Mouse (Mus musculus) forebrain, embryonic 14.5 days (tissue): ENCODE measurements around the gene Nle1. TPM values are rescaled to one million over a fixed set of nuclear protein-coding genes. Genes with fewer than 3 reads are reported as not detected.

Experiments used
- ATAC-seq: fragments of 200-750 bp; cut with Nextera tagmentation; 2 replicates; pipeline ENCODE4 v1.8.0; 2017; ENCODE audit warnings: mild to moderate bottlenecking, moderate library complexity
- DNase-seq: peaks from one replicate; pipeline ENCODE4 v3.0.0-alpha.2; 2015; ENCODE audit warnings: low spot score
- H3K27ac ChIP-seq: fragments of 300-500 bp; sonication (generic); 2 replicates; pipeline ENCODE4 v1.5.1; 2014; ENCODE audit warnings: low read depth, mild to moderate bottlenecking, control low read depth, low read length, moderate library complexity
- H3K27me3 ChIP-seq: fragments of 300-500 bp; sonication (generic); replicated peaks from 2 replicates; pipeline ENCODE4 v1.6.1; 2014; ENCODE audit warnings: low read length, control low read depth, mixed read lengths; ENCODE audit not compliant: control insufficient read depth, insufficient read depth
- H3K36me3 ChIP-seq: fragments of 300-500 bp; sonication (generic); 2 replicates; pipeline ENCODE4 v1.6.1; 2014; ENCODE audit warnings: low read length, control low read depth; ENCODE audit not compliant: control insufficient read depth, insufficient read depth
- H3K4me1 ChIP-seq: fragments of 300-500 bp; sonication (generic); 2 replicates; pipeline ENCODE4 v1.6.1; 2014; ENCODE audit warnings: antibody characterized with exemption, low read length, control low read depth; ENCODE audit not compliant: control insufficient read depth, insufficient read depth
- H3K4me2 ChIP-seq: fragments of 300-500 bp; sonication (generic); 2 replicates; pipeline ENCODE4 v1.6.1; 2014; ENCODE audit warnings: mild to moderate bottlenecking, control low read depth, low read length
- H3K4me3 ChIP-seq: fragments of 300-500 bp; sonication (generic); 2 replicates; pipeline ENCODE4 v1.5.1; 2014; ENCODE audit warnings: low read depth, low read length, control low read depth
- H3K9ac ChIP-seq: fragments of 300-500 bp; sonication (generic); 2 replicates; pipeline ENCODE4 v1.6.1; 2014; ENCODE audit warnings: mild to moderate bottlenecking, low read length, control low read depth, moderate library complexity
- H3K9me3 ChIP-seq: fragments of 300-500 bp; sonication (generic); replicated peaks from 2 replicates; pipeline ENCODE4 v1.6.1; 2016; ENCODE audit warnings: low read length, control low read depth, mixed read lengths; ENCODE audit not compliant: control insufficient read depth
- WGBS: fragments of 180-500 bp; shearing (Covaris S2); extraction: QIAGEN DNeasy Blood & Tissue Kit; methylation state at CpG from one replicate; pipeline ENCODE4 v1.1.7; 2014; 5-methylcytosine and 5-hydroxymethylcytosine counted together
- polyA plus RNA-seq: library from polyadenylated mRNA; unstranded; fragments of >200 nt; fragmentation: Nextera tagmentation; extraction: Ambion mirVana; gene quantifications from 2 replicates; pipeline ENCODE4 v1.2.1, GENCODE M21; 2014

Nle1 gene
- polyA plus RNA-seq, 1 experiment from 2014 or later = 23.4 TPM

DNA sequence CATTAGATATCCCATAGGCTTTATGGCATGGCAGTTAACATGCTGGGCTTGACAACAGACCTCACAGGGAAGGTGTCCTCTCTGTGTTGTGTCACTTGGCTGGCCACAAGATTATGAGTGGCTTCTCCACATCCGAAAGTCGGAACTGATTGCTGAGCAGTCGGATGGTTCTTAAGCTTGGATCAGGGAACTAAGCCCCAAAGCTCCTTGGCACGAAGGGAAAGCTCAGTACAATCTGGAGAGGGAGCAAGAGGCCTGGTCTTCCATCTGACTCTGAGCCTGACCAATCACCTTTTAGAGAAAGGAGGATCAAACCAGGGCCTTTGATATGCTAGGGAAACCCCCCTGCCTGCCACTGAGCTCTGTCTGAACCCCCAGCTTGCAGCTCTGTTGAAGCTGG is 13.5 kb upstream of the Nle1 start:
- H3K4me3 ChIP-seq = no peak overlapping the region
- H3K9me3 ChIP-seq = no peaks in the 10 kb centered on the region
- no peaks in the 10 kb centered on the region for H3K4me1 ChIP-seq
- ATAC-seq = no peak
- no peak for DNase-seq
- H3K27me3 ChIP-seq = no peaks in the 10 kb centered on the region
- no peak overlapping the region for H3K9ac ChIP-seq
- H3K4me2 ChIP-seq = no peak overlapping the region
- H3K27ac ChIP-seq = no peak overlapping the region
- H3K36me3 ChIP-seq = no peaks in the 10 kb centered on the region
- 81% methylated on average over 4 of the region's 4 CpGs for WGBS

DNA sequence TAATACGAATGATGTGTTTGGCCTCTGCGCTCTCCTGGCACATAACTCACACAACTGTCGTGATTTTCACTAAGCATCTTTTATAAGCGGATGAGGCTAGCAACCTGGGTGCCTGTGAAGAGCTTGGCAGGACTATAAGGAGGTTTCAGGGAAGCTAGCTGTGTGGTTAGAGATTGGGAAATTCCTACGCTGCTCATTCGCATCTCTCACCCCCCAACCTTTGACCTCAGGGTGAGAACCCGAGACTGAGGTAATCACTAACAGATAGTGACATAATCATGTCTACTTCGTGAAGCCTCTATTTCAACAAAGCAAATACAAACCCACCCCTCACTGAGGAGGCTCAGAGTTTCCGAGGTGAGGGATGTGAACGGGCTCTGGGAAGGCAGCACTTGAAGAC is 12.6 kb upstream of the Nle1 start:
- Histone ChIP-seq H3K9ac (no peak overlapping the region), H3K4me3 (no peak overlapping the region), H3K4me2 (no peak overlapping the region), H3K27me3 (no peaks in the 10 kb centered on the region), H3K36me3 (no peaks in the 10 kb centered on the region), H3K9me3 (no peaks in the 10 kb centered on the region), H3K27ac (no peak overlapping the region), H3K4me1 (no peaks in the 10 kb centered on the region)
- ATAC-seq = no peak
- DNase-seq = no peak
- WGBS = 66% methylated on average over 10 of the region's 10 CpGs

GRCm38 (mm10) chr11:82914711-82915352 is 6.6 kb upstream of the Nle1 start:
- no peak overlapping the region for H3K27ac ChIP-seq
- H3K27me3 ChIP-seq = no peaks in the 10 kb centered on the region
- H3K4me2 ChIP-seq = peak overlapping the region; percentile 45
- H3K4me3 ChIP-seq = no peak overlapping the region
- ATAC-seq (peak; percentile 62; the same call in 1 of the 2 replicates), DNase-seq (peak; percentile 85)
- 8% methylated on average over 16 of the region's 16 CpGs for WGBS
- no peaks in the 10 kb centered on the region for H3K4me1 ChIP-seq
- H3K36me3 ChIP-seq = no peaks in the 10 kb centered on the region
- no peaks in the 10 kb centered on the region for H3K9me3 ChIP-seq
- H3K9ac ChIP-seq = peak overlapping the region; percentile 43

DNA sequence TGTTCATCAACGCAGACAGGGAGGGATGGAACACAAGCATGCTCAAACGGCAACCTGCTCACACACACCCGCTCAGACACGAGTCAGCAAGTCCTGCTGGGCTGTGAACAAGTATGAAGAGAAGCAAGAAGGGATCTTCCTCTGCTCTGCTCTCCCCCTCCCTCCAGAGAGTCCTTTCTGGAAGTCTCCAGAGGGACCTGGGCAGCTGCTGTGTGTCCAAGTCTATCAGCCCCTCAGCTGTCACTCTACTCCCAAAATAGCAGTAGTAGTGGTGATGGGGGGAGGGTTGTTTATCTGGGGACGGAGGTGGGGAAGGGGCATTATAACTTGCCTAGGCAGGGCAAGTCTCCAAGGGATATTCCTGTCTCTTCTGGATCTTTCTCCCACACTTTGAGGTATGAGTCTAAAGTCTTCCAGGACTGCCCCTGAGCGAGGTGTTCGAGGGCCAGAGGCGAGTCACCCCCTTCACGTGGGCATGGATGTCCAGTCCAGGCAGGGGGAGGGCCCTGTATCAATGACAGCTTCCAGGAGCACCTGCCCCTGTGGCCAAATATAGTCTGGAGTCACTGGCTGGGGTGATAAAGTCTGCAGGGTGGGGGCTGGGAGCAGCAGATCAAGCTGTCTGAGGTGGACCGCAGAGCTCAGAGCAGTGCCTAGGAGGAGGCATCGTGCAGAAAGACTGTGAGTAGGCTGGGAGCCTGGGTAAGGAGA is 2.6 kb upstream of the Nle1 start:
- Histone ChIP-seq H3K9me3 (no peaks in the 10 kb centered on the region), H3K4me3 (no peak overlapping the region), H3K36me3 (peaks cover 5% of the 10 kb centered on the region; the same call in 1 of the 2 replicates), H3K9ac (no peak overlapping the region), H3K27me3 (no peaks in the 10 kb centered on the region), H3K4me1 (peaks cover 4% of the 10 kb centered on the region; the same call in 1 of the 2 replicates), H3K27ac (no peak overlapping the region), H3K4me2 (no peak overlapping the region)
- ATAC-seq = no peak
- DNase-seq = no peak
- WGBS = 91% methylated on average over 11 of the region's 11 CpGs

DNA sequence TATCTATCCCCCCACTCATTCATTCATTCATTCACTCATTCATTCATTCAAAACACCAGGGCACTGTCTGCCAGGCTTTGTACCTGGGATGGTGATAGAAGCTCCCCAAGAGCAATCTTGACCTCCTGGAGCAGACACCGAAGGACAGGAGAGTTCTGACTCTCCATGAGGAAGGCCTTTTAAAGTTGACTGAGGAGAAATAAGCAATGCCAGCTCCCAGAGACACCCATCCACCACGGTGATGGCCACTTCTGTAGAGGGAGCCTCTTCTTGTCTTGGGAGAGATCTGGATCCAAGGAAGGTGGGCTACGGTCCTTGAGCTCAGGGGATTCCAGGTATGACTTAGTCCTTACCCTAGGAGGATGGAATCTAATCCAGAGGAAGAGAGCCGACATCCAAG is 2.0 kb upstream of the Nle1 start, which contains the start of gene Unc45b:
Unc45b (plus strand) TSS at position 301 of the 400 bp plus-strand sequence.
- Histone ChIP-seq H3K36me3 (peaks cover 11% of the 10 kb centered on the region), H3K27ac (no peak within 1 kb of the TSS), H3K9ac (no peak within 1 kb of the TSS), H3K4me3 (no peak within 1 kb of the TSS), H3K4me2 (no peak within 1 kb of the TSS), H3K4me1 (peaks cover 4% of the 10 kb centered on the region; the same call in 1 of the 2 replicates), H3K9me3 (no peaks in the 10 kb centered on the region), H3K27me3 (no peaks in the 10 kb centered on the region)
- DNase-seq (no peak), ATAC-seq (no peak)
- 90% methylated on average over 4 of the region's 4 CpGs for WGBS

DNA sequence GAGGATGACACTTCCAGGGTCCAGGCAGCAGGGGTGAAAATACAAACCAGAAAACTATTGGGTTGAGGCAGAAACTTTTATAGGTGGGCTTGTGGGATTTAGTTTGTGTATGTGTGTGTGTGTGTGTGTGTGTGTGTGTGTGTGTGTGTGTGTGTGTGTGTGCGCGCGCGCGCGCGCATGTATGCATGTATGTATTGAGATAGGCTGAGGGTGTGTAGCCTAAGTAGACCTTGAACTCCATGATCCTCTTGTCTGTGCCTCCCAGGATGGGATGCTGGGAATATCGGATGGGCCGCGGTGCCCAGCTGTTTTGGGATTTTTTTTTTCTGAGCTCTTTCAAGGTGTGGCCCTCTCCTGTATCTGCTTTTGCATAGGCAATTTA is 388 bp upstream of the Nle1 start:
- Histone ChIP-seq H3K4me2 (peak overlapping the region; percentile 69), H3K27ac (no peak overlapping the region), H3K9me3 (no peaks in the 10 kb centered on the region), H3K9ac (peak overlapping the region; percentile 81; the same call in 1 of the 2 replicates), H3K36me3 (peaks cover 28% of the 10 kb centered on the region), H3K4me1 (peaks cover 4% of the 10 kb centered on the region; the same call in 1 of the 2 replicates), H3K4me3 (peak overlapping the region; percentile 78; the same call in 1 of the 2 replicates), H3K27me3 (no peaks in the 10 kb centered on the region)
- WGBS = 61% methylated on average over 5 of the region's 10 CpGs
- ATAC-seq (peak; percentile 46), DNase-seq (no peak)

DNA sequence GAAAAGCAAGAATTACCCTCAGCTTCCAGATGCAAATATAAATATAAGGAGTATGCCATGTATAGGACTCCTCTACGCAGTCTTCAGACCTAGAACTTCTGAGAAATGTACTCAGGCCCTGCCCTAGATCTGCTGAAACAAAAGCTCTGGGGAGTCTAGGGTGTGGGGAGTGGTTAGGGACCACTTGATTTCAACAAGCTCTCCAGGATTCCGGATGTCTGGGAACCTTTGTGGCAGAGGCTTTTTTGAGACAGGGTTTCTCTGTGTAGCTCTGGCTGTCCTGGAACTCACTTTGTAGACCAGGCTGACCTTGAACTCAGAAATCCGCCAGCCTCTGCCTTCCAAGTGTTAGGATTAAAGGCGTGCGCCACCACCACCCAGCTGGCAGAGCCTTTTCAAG is 2.4 kb downstream of the Nle1 start:
- H3K27ac ChIP-seq = no peak overlapping the region
- H3K36me3 ChIP-seq = peaks cover 55% of the 10 kb centered on the region
- H3K9ac ChIP-seq = no peak overlapping the region
- DNase-seq = no peak
- no peak overlapping the region for H3K4me2 ChIP-seq
- no peaks in the 10 kb centered on the region for H3K9me3 ChIP-seq
- no peak for ATAC-seq
- H3K4me1 ChIP-seq = peaks cover 4% of the 10 kb centered on the region; the same call in 1 of the 2 replicates
- WGBS = 88% methylated on average over 5 of the region's 5 CpGs
- H3K27me3 ChIP-seq = no peaks in the 10 kb centered on the region
- no peak overlapping the region for H3K4me3 ChIP-seq

- Histone ChIP-seq H3K36me3 (peaks cover 64% of the 10 kb centered on the region), H3K4me1 (peaks cover 4% of the 10 kb centered on the region; the same call in 1 of the 2 replicates), H3K9ac (no peak overlapping the region), H3K4me2 (no peak overlapping the region), H3K4me3 (no peak overlapping the region), H3K27me3 (no peaks in the 10 kb centered on the region), H3K9me3 (no peaks in the 10 kb centered on the region), H3K27ac (no peak overlapping the region)
- DNase-seq = no peak
- 66% methylated on average over 8 of the region's 8 CpGs for WGBS
- ATAC-seq = no peak
These were observed 3.3 kb downstream of the Nle1 start for GRCm38 (mm10) chr11:82904952-82905351.
